Mouse (Mus musculus): ENCODE measurements around the gene Cdh4.

GRCm38 (mm10) chr2:179714145-179714544 lies 271.9 kb downstream of the Cdh4 start:
- TF ChIP-seq CHD2 (IDR thresholded peaks at IDR 0.05; ENCODE audit: low read depth, low read length): no peak
- no peak for TF ChIP-seq HCFC1 (IDR thresholded peaks at IDR 0.05; ENCODE audit: borderline replicate concordance, insufficient read depth, low read length)
- no peak for TF ChIP-seq ZC3H11A (IDR thresholded peaks at IDR 0.05; ENCODE audit: borderline replicate concordance, low read depth, low read length)
